Mouse (Mus musculus) stomach, embryonic 15.5 days (tissue): ENCODE measurements at regions not wholly inside any gene's neighbourhood (a gene's known extent, or its start where the extent isn't known, plus 50 kb on each side); places are given as distances from the start of the nearest gene placed in this dataset.
A peak's percentile ranks its signal among the peaks of the same experiment; 100 is the strongest.

Source experiments
- ATAC-seq: fragments of 200-750 bp; cut with Nextera tagmentation; 2 replicates; pipeline ENCODE4 v1.8.0; 2017; ENCODE audit warnings: low read depth, moderate number of reproducible peaks, moderate TSS enrichment; ENCODE audit not compliant: insufficient read depth, low FRiP score
- H3K27ac ChIP-seq: fragments of 300-500 bp; sonication (generic); 2 replicates; pipeline ENCODE4 v1.5.1; 2015; ENCODE audit warnings: mild to moderate bottlenecking, inconsistent platforms
- H3K27me3 ChIP-seq: fragments of 300-500 bp; sonication (generic); replicated peaks from 2 replicates; pipeline ENCODE4 v1.6.1; 2015; ENCODE audit warnings: inconsistent platforms
- H3K36me3 ChIP-seq: fragments of 300-500 bp; sonication (generic); 2 replicates; pipeline ENCODE4 v1.6.1; 2015; ENCODE audit warnings: inconsistent platforms
- H3K4me1 ChIP-seq: fragments of 300-500 bp; sonication (generic); 2 replicates; pipeline ENCODE4 v1.6.1; 2015; ENCODE audit warnings: inconsistent platforms
- H3K4me2 ChIP-seq: fragments of 300-500 bp; sonication (generic); 2 replicates; pipeline ENCODE4 v1.6.1; 2015; ENCODE audit warnings: mild to moderate bottlenecking, inconsistent platforms
- H3K4me3 ChIP-seq: fragments of 300-500 bp; sonication (generic); replicated peaks from 2 replicates; pipeline ENCODE4 v1.5.1; 2015; ENCODE audit warnings: inconsistent platforms
- H3K9ac ChIP-seq: fragments of 300-500 bp; sonication (generic); 2 replicates; pipeline ENCODE4 v1.6.1; 2015; ENCODE audit warnings: inconsistent platforms
- H3K9me3 ChIP-seq: fragments of 300-500 bp; sonication (generic); 2 replicates; pipeline ENCODE4 v1.6.1; 2016; ENCODE audit warnings: inconsistent platforms
- WGBS: fragments of 180-500 bp; shearing (Covaris S2); methylation state at CpG from one replicate; pipeline ENCODE4 v1.1.7; 2015; 5-methylcytosine and 5-hydroxymethylcytosine counted together

GRCm38 (mm10) chr2:166332748-166333417, 177.4 kb upstream of the Sulf2 start:
- Histone ChIP-seq H3K4me1 (peaks cover 44% of the 10 kb centered on the region), H3K36me3 (no peaks in the 10 kb centered on the region), H3K9me3 (no peaks in the 10 kb centered on the region), H3K27ac (peak overlapping the region; percentile 81), H3K4me3 (no peak overlapping the region), H3K27me3 (no peaks in the 10 kb centered on the region), H3K4me2 (no peak overlapping the region), H3K9ac (no peak overlapping the region)
- 31% methylated on average over 13 of the region's 13 CpGs for WGBS
- peak; percentile 51; the same call in 1 of the 2 replicates for ATAC-seq

- Histone ChIP-seq H3K4me2 (no peak overlapping the region), H3K9ac (no peak overlapping the region), H3K36me3 (no peaks in the 10 kb centered on the region), H3K4me1 (peaks cover 37% of the 10 kb centered on the region), H3K9me3 (no peaks in the 10 kb centered on the region), H3K27ac (no peak overlapping the region), H3K4me3 (no peak overlapping the region), H3K27me3 (no peaks in the 10 kb centered on the region)
- no peak for ATAC-seq
- WGBS: 90% methylated on average over 4 of the region's 4 CpGs
Observed at GRCm38 (mm10) chr2:166331192-166331591, 175.7 kb upstream of the Sulf2 start.

- Histone ChIP-seq H3K27ac (no peak overlapping the region), H3K4me2 (no peak overlapping the region), H3K9me3 (no peaks in the 10 kb centered on the region), H3K4me1 (peaks cover 32% of the 10 kb centered on the region), H3K9ac (no peak overlapping the region), H3K27me3 (no peaks in the 10 kb centered on the region), H3K4me3 (no peak overlapping the region), H3K36me3 (no peaks in the 10 kb centered on the region)
- no peak for ATAC-seq
- 52% methylated on average over 6 of the region's 6 CpGs for WGBS
Observed at GRCm38 (mm10) chr2:166330364-166330763, 174.9 kb upstream of the Sulf2 start.

- WGBS: 68% methylated on average over 14 of the region's 14 CpGs
- Histone ChIP-seq H3K9me3 (no peaks in the 10 kb centered on the region), H3K9ac (no peak overlapping the region), H3K4me1 (peaks cover 37% of the 10 kb centered on the region), H3K27me3 (no peaks in the 10 kb centered on the region), H3K27ac (no peak overlapping the region), H3K4me3 (no peak overlapping the region), H3K4me2 (no peak overlapping the region), H3K36me3 (no peaks in the 10 kb centered on the region)
- no peak for ATAC-seq
Observed at GRCm38 (mm10) chr2:166329556-166330340, 174.3 kb upstream of the Sulf2 start.

- Histone ChIP-seq H3K27ac (no peak overlapping the region), H3K36me3 (no peaks in the 10 kb centered on the region), H3K4me2 (no peak overlapping the region), H3K27me3 (no peaks in the 10 kb centered on the region), H3K4me1 (peaks cover 37% of the 10 kb centered on the region), H3K9ac (no peak overlapping the region), H3K9me3 (no peaks in the 10 kb centered on the region), H3K4me3 (no peak overlapping the region)
- WGBS: 78% methylated on average over 5 of the region's 5 CpGs
- no peak for ATAC-seq
Observed at GRCm38 (mm10) chr2:166326932-166327331, 171.5 kb upstream of the Sulf2 start.

GRCm38 (mm10) chr2:166324954-166325353, 169.5 kb upstream of the Sulf2 start:
- Histone ChIP-seq H3K4me3 (no peak overlapping the region), H3K4me1 (peaks cover 38% of the 10 kb centered on the region), H3K9ac (no peak overlapping the region)

GRCm38 (mm10) chr2:166324439-166324838, 169.0 kb upstream of the Sulf2 start:
- peak overlapping the region; percentile 85 for H3K27ac ChIP-seq
- no peak overlapping the region for H3K4me2 ChIP-seq
- H3K9ac ChIP-seq: no peak overlapping the region
- H3K4me1 ChIP-seq: peaks cover 34% of the 10 kb centered on the region
- H3K27me3 ChIP-seq: no peaks in the 10 kb centered on the region
- no peaks in the 10 kb centered on the region for H3K36me3 ChIP-seq
- 20% methylated on average over 10 of the region's 10 CpGs for WGBS
- no peaks in the 10 kb centered on the region for H3K9me3 ChIP-seq
- ATAC-seq: peak; percentile 36; the same call in 1 of the 2 replicates
- no peak overlapping the region for H3K4me3 ChIP-seq

More at GRCm38 (mm10) chr2:166324954-166325353, 169.5 kb upstream of the Sulf2 start:
- 26% methylated on average over 3 of the region's 3 CpGs for WGBS
- H3K9me3 ChIP-seq: no peaks in the 10 kb centered on the region
- no peak overlapping the region for H3K4me2 ChIP-seq
- no peaks in the 10 kb centered on the region for H3K36me3 ChIP-seq
- ATAC-seq: peak; percentile 41; the same call in 1 of the 2 replicates
- no peaks in the 10 kb centered on the region for H3K27me3 ChIP-seq
- peak overlapping the region; percentile 74 for H3K27ac ChIP-seq

GRCm38 (mm10) chr2:166322668-166323043, 167.2 kb upstream of the Sulf2 start:
- Histone ChIP-seq H3K4me3 (no peak overlapping the region), H3K36me3 (no peaks in the 10 kb centered on the region), H3K27me3 (no peaks in the 10 kb centered on the region), H3K27ac (peak overlapping the region; percentile 85), H3K9me3 (no peaks in the 10 kb centered on the region), H3K4me2 (no peak overlapping the region), H3K9ac (no peak overlapping the region), H3K4me1 (peaks cover 30% of the 10 kb centered on the region)
- 35% methylated on average over 6 of the region's 6 CpGs for WGBS
- ATAC-seq: peak; percentile 73; the same call in 1 of the 2 replicates

- Histone ChIP-seq H3K4me2 (no peak overlapping the region), H3K9me3 (no peaks in the 10 kb centered on the region), H3K4me1 (peaks cover 30% of the 10 kb centered on the region), H3K27ac (peak overlapping the region; percentile 85), H3K9ac (no peak overlapping the region), H3K27me3 (no peaks in the 10 kb centered on the region), H3K36me3 (no peaks in the 10 kb centered on the region), H3K4me3 (no peak overlapping the region)
- no peak for ATAC-seq
- 54% methylated on average over 6 of the region's 6 CpGs for WGBS
Observed at GRCm38 (mm10) chr2:166321992-166322667, 166.7 kb upstream of the Sulf2 start.

- WGBS: 51% methylated on average over 10 of the region's 10 CpGs
- H3K36me3 ChIP-seq: no peaks in the 10 kb centered on the region
- ATAC-seq: no peak
Observed at GRCm38 (mm10) chr2:166316409-166316916, 161.0 kb upstream of the Sulf2 start.

GRCm38 (mm10) chr2:166310438-166310837, 155.0 kb upstream of the Sulf2 start:
- H3K9me3 ChIP-seq: no peaks in the 10 kb centered on the region
- peaks cover 14% of the 10 kb centered on the region; the same call in 1 of the 2 replicates for H3K4me1 ChIP-seq
- no peak overlapping the region for H3K4me2 ChIP-seq
- H3K27ac ChIP-seq: no peak overlapping the region
- 73% methylated on average over 5 of the region's 5 CpGs for WGBS
- no peaks in the 10 kb centered on the region for H3K36me3 ChIP-seq
- H3K4me3 ChIP-seq: no peak overlapping the region
- H3K27me3 ChIP-seq: no peaks in the 10 kb centered on the region
- no peak for ATAC-seq
- no peak overlapping the region for H3K9ac ChIP-seq

More at GRCm38 (mm10) chr2:166316409-166316916, 161.0 kb upstream of the Sulf2 start:
- Histone ChIP-seq H3K9me3 (no peaks in the 10 kb centered on the region), H3K4me3 (no peak overlapping the region), H3K9ac (no peak overlapping the region), H3K4me2 (no peak overlapping the region), H3K4me1 (no peaks in the 10 kb centered on the region), H3K27me3 (no peaks in the 10 kb centered on the region), H3K27ac (no peak overlapping the region)
